Mouse (Mus musculus) heart, embryonic 15.5 days (tissue): ENCODE data around the gene Stxbp3. TPM values are rescaled to one million over a fixed set of nuclear protein-coding genes. Genes with fewer than 3 reads are reported as not detected.
A peak's percentile ranks its signal among the peaks of the same experiment; 100 is the strongest.

ENCODE experiments used
- ATAC-seq: fragments of 200-750 bp; cut with Nextera tagmentation; replicated peaks from 2 replicates; pipeline ENCODE4 v1.8.0; 2017; ENCODE audit warnings: low read depth, moderate TSS enrichment; ENCODE audit not compliant: insufficient number of reproducible peaks, insufficient read depth, low FRiP score
- H3K27ac ChIP-seq: fragments of 300-500 bp; sonication (generic); 2 replicates; pipeline ENCODE4 v1.5.1; 2015; ENCODE audit warnings: mild to moderate bottlenecking, inconsistent platforms
- H3K27me3 ChIP-seq: fragments of 300-500 bp; sonication (generic); 2 replicates; pipeline ENCODE4 v1.6.1; 2015; ENCODE audit warnings: inconsistent platforms
- H3K36me3 ChIP-seq: fragments of 300-500 bp; sonication (generic); 2 replicates; pipeline ENCODE4 v1.6.1; 2015; ENCODE audit warnings: mild to moderate bottlenecking, inconsistent platforms
- H3K4me1 ChIP-seq: fragments of 300-500 bp; sonication (generic); replicated peaks from 2 replicates; pipeline ENCODE4 v1.6.1; 2015; ENCODE audit warnings: inconsistent platforms
- H3K4me2 ChIP-seq: fragments of 300-500 bp; sonication (generic); 2 replicates; pipeline ENCODE4 v1.6.1; 2015; ENCODE audit warnings: inconsistent platforms, mild to moderate bottlenecking, moderate library complexity
- H3K4me3 ChIP-seq: fragments of 300-500 bp; sonication (generic); 2 replicates; pipeline ENCODE4 v1.5.1; 2015; ENCODE audit warnings: mild to moderate bottlenecking, inconsistent platforms
- H3K9ac ChIP-seq: fragments of 300-500 bp; sonication (generic); 2 replicates; pipeline ENCODE4 v1.6.1; 2015; ENCODE audit warnings: mild to moderate bottlenecking, inconsistent platforms
- H3K9me3 ChIP-seq: fragments of 300-500 bp; sonication (generic); replicated peaks from 2 replicates; pipeline ENCODE4 v1.6.1; 2016; ENCODE audit warnings: inconsistent platforms
- WGBS: fragments of 180-500 bp; shearing (Covaris S2); methylation state at CpG from one replicate; pipeline ENCODE4 v1.1.7; 2015; ENCODE audit warnings: mixed read lengths; 5-methylcytosine and 5-hydroxymethylcytosine counted together
- polyA plus RNA-seq: library from polyadenylated mRNA; unstranded; fragments of >200 nt; fragmentation: Nextera tagmentation; extraction: Ambion mirVana; gene quantifications from 2 replicates; pipeline ENCODE4 v1.2.1, GENCODE M21; 2015

Gene Stxbp3
- polyA plus RNA-seq, 1 experiment from 2014 or later, result 29.9 TPM

GRCm38 (mm10) chr3:108778761-108779540 lies 61.4 kb downstream of the Stxbp3 start:
- Histone ChIP-seq H3K27ac (no peak overlapping the region), H3K36me3 (no peaks in the 10 kb centered on the region), H3K4me2 (no peak overlapping the region), H3K27me3 (0 out of 2 replicates have a peak, but pooled peaks cover 4% of the 10 kb centered on the region), H3K9ac (no peak overlapping the region), H3K4me3 (no peak overlapping the region), H3K9me3 (no peaks in the 10 kb centered on the region), H3K4me1 (peaks cover 4% of the 10 kb centered on the region; the same call in 1 of the 2 replicates)
- 64% methylated on average over 4 of the region's 4 CpGs for WGBS
- no peak for ATAC-seq

GRCm38 (mm10) chr3:108772811-108773210 lies 67.5 kb downstream of the Stxbp3 start:
- Histone ChIP-seq H3K4me3 (no peak overlapping the region), H3K9ac (no peak overlapping the region), H3K27me3 (0 out of 2 replicates have a peak, but pooled peaks cover 9% of the 10 kb centered on the region), H3K9me3 (no peaks in the 10 kb centered on the region), H3K4me1 (peaks cover 6% of the 10 kb centered on the region; the same call in 1 of the 2 replicates), H3K36me3 (no peaks in the 10 kb centered on the region), H3K4me2 (no peak overlapping the region), H3K27ac (no peak overlapping the region)
- WGBS, result 82% methylated on average over 3 of the region's 3 CpGs
- ATAC-seq, result no peak

GRCm38 (mm10) chr3:108772211-108772610 lies 68.1 kb downstream of the Stxbp3 start:
- peaks cover 6% of the 10 kb centered on the region; the same call in 1 of the 2 replicates for H3K4me1 ChIP-seq
- no peak overlapping the region for H3K4me2 ChIP-seq
- WGBS, result 80% methylated on average over 13 of the region's 13 CpGs
- no peaks in the 10 kb centered on the region for H3K36me3 ChIP-seq
- no peak overlapping the region for H3K27ac ChIP-seq
- no peak overlapping the region for H3K9ac ChIP-seq
- H3K9me3 ChIP-seq, result no peaks in the 10 kb centered on the region
- 0 out of 2 replicates have a peak, but pooled peaks cover 9% of the 10 kb centered on the region for H3K27me3 ChIP-seq
- H3K4me3 ChIP-seq, result no peak overlapping the region
- ATAC-seq, result no peak

GRCm38 (mm10) chr3:108770725-108771368 lies 69.5 kb downstream of the Stxbp3 start:
- Histone ChIP-seq H3K4me3 (no peak overlapping the region), H3K36me3 (no peaks in the 10 kb centered on the region), H3K9me3 (no peaks in the 10 kb centered on the region), H3K9ac (no peak overlapping the region), H3K4me1 (peaks cover 6% of the 10 kb centered on the region; the same call in 1 of the 2 replicates), H3K4me2 (no peak overlapping the region), H3K27ac (peak overlapping the region; percentile 60; the same call in 1 of the 2 replicates), H3K27me3 (0 out of 2 replicates have a peak, but pooled peaks cover 9% of the 10 kb centered on the region)
- ATAC-seq, result peak; percentile 59; the same call in 1 of the 2 replicates
- 27% methylated on average over 6 of the region's 6 CpGs for WGBS

GRCm38 (mm10) chr3:108769547-108769946 lies 70.8 kb downstream of the Stxbp3 start:
- ATAC-seq, result no peak
- Histone ChIP-seq H3K4me2 (no peak overlapping the region), H3K27ac (no peak overlapping the region), H3K27me3 (0 out of 2 replicates have a peak, but pooled peaks cover 5% of the 10 kb centered on the region), H3K4me3 (no peak overlapping the region), H3K4me1 (peaks cover 6% of the 10 kb centered on the region; the same call in 1 of the 2 replicates), H3K9me3 (no peaks in the 10 kb centered on the region), H3K9ac (no peak overlapping the region), H3K36me3 (no peaks in the 10 kb centered on the region)
- WGBS, result 65% methylated on average over 6 of the region's 6 CpGs

- H3K36me3 ChIP-seq, result no peaks in the 10 kb centered on the region
- H3K27me3 ChIP-seq, result 0 out of 2 replicates have a peak, but pooled peaks cover 15% of the 10 kb centered on the region
- no peak overlapping the region for H3K4me2 ChIP-seq
- no peak overlapping the region for H3K27ac ChIP-seq
- ATAC-seq, result no peak
- H3K9me3 ChIP-seq, result no peaks in the 10 kb centered on the region
- H3K9ac ChIP-seq, result no peak overlapping the region
- 51% methylated on average over 10 of the region's 10 CpGs for WGBS
- peaks cover 9% of the 10 kb centered on the region; the same call in 1 of the 2 replicates for H3K4me1 ChIP-seq
- no peak overlapping the region for H3K4me3 ChIP-seq
Measured at GRCm38 (mm10) chr3:108767416-108767815, 72.9 kb downstream of the Stxbp3 start.

- ATAC-seq, result no peak
- Histone ChIP-seq H3K27ac (no peak overlapping the region), H3K4me2 (no peak overlapping the region), H3K27me3 (0 out of 2 replicates have a peak, but pooled peaks cover 14% of the 10 kb centered on the region), H3K9ac (no peak overlapping the region), H3K4me3 (no peak overlapping the region), H3K36me3 (no peaks in the 10 kb centered on the region), H3K4me1 (peaks cover 9% of the 10 kb centered on the region; the same call in 1 of the 2 replicates), H3K9me3 (no peaks in the 10 kb centered on the region)
- 73% methylated on average over 7 of the region's 7 CpGs for WGBS
Measured at GRCm38 (mm10) chr3:108766943-108767342, 73.4 kb downstream of the Stxbp3 start.

- WGBS, result 79% methylated on average over 7 of the region's 7 CpGs
- Histone ChIP-seq H3K4me2 (no peak overlapping the region), H3K27me3 (0 out of 2 replicates have a peak, but pooled peaks cover 15% of the 10 kb centered on the region), H3K9ac (no peak overlapping the region), H3K27ac (no peak overlapping the region), H3K36me3 (no peaks in the 10 kb centered on the region), H3K4me3 (no peak overlapping the region), H3K4me1 (0 out of 2 replicates have a peak, but pooled peaks cover 4% of the 10 kb centered on the region), H3K9me3 (no peaks in the 10 kb centered on the region)
- no peak for ATAC-seq
Measured at GRCm38 (mm10) chr3:108765476-108765875, 74.8 kb downstream of the Stxbp3 start.

GRCm38 (mm10) chr3:108764976-108765375 lies 75.3 kb downstream of the Stxbp3 start:
- no peak overlapping the region for H3K27ac ChIP-seq
- H3K4me3 ChIP-seq, result no peak overlapping the region
- no peak overlapping the region for H3K9ac ChIP-seq
- ATAC-seq, result no peak
- H3K9me3 ChIP-seq, result no peaks in the 10 kb centered on the region
- H3K4me2 ChIP-seq, result no peak overlapping the region
- H3K27me3 ChIP-seq, result 0 out of 2 replicates have a peak, but pooled peaks cover 15% of the 10 kb centered on the region
- WGBS, result 42% methylated on average over 7 of the region's 7 CpGs
- no peaks in the 10 kb centered on the region for H3K36me3 ChIP-seq
- 0 out of 2 replicates have a peak, but pooled peaks cover 3% of the 10 kb centered on the region for H3K4me1 ChIP-seq

- H3K4me2 ChIP-seq, result no peak overlapping the region
- H3K4me1 ChIP-seq, result 0 out of 2 replicates have a peak, but pooled peaks cover 3% of the 10 kb centered on the region
- no peak overlapping the region for H3K27ac ChIP-seq
- H3K36me3 ChIP-seq, result no peaks in the 10 kb centered on the region
- no peaks in the 10 kb centered on the region for H3K9me3 ChIP-seq
- H3K9ac ChIP-seq, result no peak overlapping the region
- H3K27me3 ChIP-seq, result 0 out of 2 replicates have a peak, but pooled peaks cover 19% of the 10 kb centered on the region
- H3K4me3 ChIP-seq, result no peak overlapping the region
- 72% methylated on average over 2 of the region's 2 CpGs for WGBS
- no peak for ATAC-seq
Measured at GRCm38 (mm10) chr3:108763691-108764090, 76.6 kb downstream of the Stxbp3 start.

- Histone ChIP-seq H3K27ac (no peak overlapping the region), H3K4me1 (0 out of 2 replicates have a peak, but pooled peaks cover 3% of the 10 kb centered on the region), H3K36me3 (no peaks in the 10 kb centered on the region), H3K4me3 (no peak overlapping the region), H3K9ac (no peak overlapping the region), H3K27me3 (0 out of 2 replicates have a peak, but pooled peaks cover 19% of the 10 kb centered on the region), H3K4me2 (no peak overlapping the region), H3K9me3 (no peaks in the 10 kb centered on the region)
- 58% methylated on average over 7 of the region's 7 CpGs for WGBS
- ATAC-seq, result no peak; the same call in 1 of the 2 replicates
Measured at GRCm38 (mm10) chr3:108762597-108763111, 77.7 kb downstream of the Stxbp3 start.
